Mouse (Mus musculus) heart, adult 2 months (tissue): ENCODE results near the gene Gm3336. TPM values are rescaled to one million over a fixed set of nuclear protein-coding genes. Genes with fewer than 3 reads are reported as not detected.

Source experiments
- DNase-seq, 2 experiments: peaks; one replicate each; pipeline ENCODE4 v3.0.0; 2021
- H3K27ac ChIP-seq: fragments of 200-600 bp; 2 replicates; pipeline ENCODE4 v1.8.1; 2022
- H3K27me3 ChIP-seq: fragments of 200-500 bp; 2 replicates; pipeline ENCODE4 v1.6.1; 2012; ENCODE audit warnings: mild to moderate bottlenecking, low read length, inconsistent platforms, mixed read lengths; ENCODE audit not compliant: control insufficient read depth, insufficient read depth
- H3K36me3 ChIP-seq: fragments of 200-500 bp; 2 replicates; pipeline ENCODE4 v1.6.1; 2012; ENCODE audit warnings: low read length, inconsistent platforms; ENCODE audit not compliant: control insufficient read depth, insufficient read depth
- H3K4me1 ChIP-seq: fragments of 200-500 bp; 2 replicates; pipeline ENCODE4 v1.6.1; 2011; ENCODE audit warnings: low read length; ENCODE audit not compliant: control insufficient read depth, insufficient read depth
- H3K4me3 ChIP-seq: fragments of 200-600 bp; 2 replicates; pipeline ENCODE4 v1.8.1; 2022
- H3K79me2 ChIP-seq: fragments of 200-500 bp; replicated peaks from 2 replicates; pipeline ENCODE4 v1.6.1; 2012; ENCODE audit warnings: mild to moderate bottlenecking, inconsistent platforms, low read length, moderate library complexity, mixed read lengths; ENCODE audit not compliant: control insufficient read depth, insufficient read depth
- H3K9ac ChIP-seq: fragments of 200-500 bp; 2 replicates; pipeline ENCODE4 v1.6.1; 2012; ENCODE audit warnings: low read depth, mild to moderate bottlenecking, control low read depth, inconsistent platforms, low read length, mixed read lengths
- CTCF ChIP-seq: fragments of 200-600 bp; IDR thresholded peaks from 2 replicates; pipeline ENCODE4 v1.8.1; 2022; ENCODE audit warnings: antibody characterized with exemption, mild to moderate bottlenecking, moderate library complexity
- EP300 ChIP-seq: fragments of 200-500 bp; IDR thresholded peaks from 2 replicates; pipeline ENCODE4 v1.6.1; 2011; ENCODE audit warnings: low read depth, low read length, control low read depth; ENCODE audit not compliant: insufficient read depth
- POLR2A ChIP-seq: fragments of 200-500 bp; IDR thresholded peaks from 2 replicates; pipeline ENCODE4 v1.6.1; 2011; ENCODE audit warnings: mild to moderate bottlenecking, low read depth, low read length, control low read depth; ENCODE audit not compliant: insufficient read depth
- WGBS: fragments of 180-500 bp; shearing (Covaris S2); methylation state at CpG from one replicate; pipeline ENCODE4 v1.1.7; 2018; 5-methylcytosine and 5-hydroxymethylcytosine counted together
- intact Hi-C: fragments of 180-260 bp; cut with DNase I; formaldehyde crosslinking; loops from one replicate; pipeline ENCODE4 v1.15.1; 2025
- polyA plus RNA-seq: library from polyadenylated mRNA; depleted of rRNA; stranded (reverse); fragments of >200 nt; gene quantifications from 2 replicates; pipeline ENCODE4 v1.2.3, GENCODE M21; 2012
- total RNA-seq, 2 experiments: library from RNA; stranded (reverse); gene quantifications; 2 replicates each; pipeline ENCODE4 v1.2.3; 2021

Gene Gm3336
- total and polyA plus RNA-seq, 3 experiments: not detected

GRCm38 (mm10) chr8:70681410-70681809 is 36.9 kb upstream of the Gm3336 start:
- H3K36me3 ChIP-seq: no peaks in the 10 kb centered on the region
- no peak overlapping the region for H3K9ac ChIP-seq
- H3K27me3 ChIP-seq: no peaks in the 10 kb centered on the region
- no peak overlapping the region for H3K4me3 ChIP-seq
- 65% methylated on average over 3 of the region's 3 CpGs for WGBS
- intact Hi-C loops: no loop called here
- H3K4me1 ChIP-seq: peaks cover 16% of the 10 kb centered on the region
- no peaks in the 10 kb centered on the region for H3K79me2 ChIP-seq
- TF ChIP-seq POLR2A (no peak), CTCF (no peak), EP300 (no peak)
- H3K27ac ChIP-seq: peak overlapping the region; percentile 85; the same call in 1 of the 2 replicates
- no peak for DNase-seq

GRCm38 (mm10) chr8:70682193-70682592 is 36.1 kb upstream of the Gm3336 start:
- H3K27me3 ChIP-seq: no peaks in the 10 kb centered on the region
- peak overlapping the region; percentile 15; the same call in 1 of the 2 replicates for H3K4me3 ChIP-seq
- no peaks in the 10 kb centered on the region for H3K79me2 ChIP-seq
- no peaks in the 10 kb centered on the region for H3K36me3 ChIP-seq
- 3% methylated on average over 19 of the region's 19 CpGs for WGBS
- H3K27ac ChIP-seq: peak overlapping the region; percentile 85
- H3K4me1 ChIP-seq: peaks cover 17% of the 10 kb centered on the region
- TF ChIP-seq EP300: 0 out of 2 replicates have a peak, but pooled peaks have one; percentile 49
- TF ChIP-seq POLR2A: peak; percentile 66; the same call in 1 of the 2 replicates
- peak; percentile 53 for TF ChIP-seq CTCF
- intact Hi-C loops: no loop called here
- DNase-seq: peak; percentile 81 to 90
- peak overlapping the region; percentile 31 for H3K9ac ChIP-seq

GRCm38 (mm10) chr8:70682692-70683091 is 35.7 kb upstream of the Gm3336 start:
- no peaks in the 10 kb centered on the region for H3K79me2 ChIP-seq
- TF ChIP-seq CTCF (no peak), POLR2A (no peak), EP300 (no peak)
- DNase-seq: no peak
- no peaks in the 10 kb centered on the region for H3K36me3 ChIP-seq
- peak overlapping the region; percentile 15; the same call in 1 of the 2 replicates for H3K4me3 ChIP-seq
- H3K9ac ChIP-seq: peak overlapping the region; percentile 31
- H3K27ac ChIP-seq: peak overlapping the region; percentile 85
- WGBS: 42% methylated on average over 3 of the region's 3 CpGs
- peaks cover 21% of the 10 kb centered on the region for H3K4me1 ChIP-seq
- no peaks in the 10 kb centered on the region for H3K27me3 ChIP-seq
- intact Hi-C loops: no loop called here

- intact Hi-C loops: no loop called here
- H3K79me2 ChIP-seq: no peaks in the 10 kb centered on the region
These were observed 34.1 kb upstream of the Gm3336 start for GRCm38 (mm10) chr8:70684291-70684690.

GRCm38 (mm10) chr8:70687576-70687975 is 30.8 kb upstream of the Gm3336 start:
- Histone ChIP-seq H3K79me2 (no peaks in the 10 kb centered on the region), H3K27me3 (no peaks in the 10 kb centered on the region), H3K4me3 (no peak overlapping the region), H3K4me1 (peaks cover 10% of the 10 kb centered on the region), H3K9ac (no peak overlapping the region), H3K27ac (peak overlapping the region; percentile 62), H3K36me3 (no peaks in the 10 kb centered on the region)
- WGBS: 25% methylated on average over 8 of the region's 8 CpGs
- TF ChIP-seq CTCF (no peak), POLR2A (no peak), EP300 (0 out of 2 replicates have a peak, but pooled peaks have one; percentile 9)
- intact Hi-C loops: no loop called here
- peak; percentile 76 to 82 for DNase-seq

More at GRCm38 (mm10) chr8:70684291-70684690, 34.1 kb upstream of the Gm3336 start:
- Histone ChIP-seq H3K27ac (no peak overlapping the region), H3K9ac (no peak overlapping the region), H3K27me3 (no peaks in the 10 kb centered on the region), H3K4me1 (peaks cover 23% of the 10 kb centered on the region), H3K4me3 (no peak overlapping the region), H3K36me3 (no peaks in the 10 kb centered on the region)
- 63% methylated on average over 7 of the region's 7 CpGs for WGBS
- DNase-seq: no peak
- no peak for TF ChIP-seq POLR2A
- no peak for TF ChIP-seq EP300
- TF ChIP-seq CTCF: no peak

GRCm38 (mm10) chr8:70688136-70688535 is 30.2 kb upstream of the Gm3336 start:
- H3K36me3 ChIP-seq: no peaks in the 10 kb centered on the region
- no peak overlapping the region for H3K9ac ChIP-seq
- no peaks in the 10 kb centered on the region for H3K27me3 ChIP-seq
- H3K4me1 ChIP-seq: peaks cover 10% of the 10 kb centered on the region
- no peaks in the 10 kb centered on the region for H3K79me2 ChIP-seq
- no peak overlapping the region for H3K4me3 ChIP-seq
- DNase-seq: no peak
- intact Hi-C loops: no loop called here
- peak overlapping the region; percentile 62; the same call in 1 of the 2 replicates for H3K27ac ChIP-seq
- TF ChIP-seq EP300 (no peak), POLR2A (no peak), CTCF (no peak)
- 79% methylated on average over 3 of the region's 3 CpGs for WGBS
